Mouse (Mus musculus) cortical plate, adult 2 months (tissue): ENCODE results near the gene Itga8.

Experiments used
- CTCF ChIP-seq: fragments of 200-500 bp; IDR thresholded peaks from 2 replicates; pipeline ENCODE4 v1.5.1; 2011; ENCODE audit warnings: mild to moderate bottlenecking, control low read depth, low read length; ENCODE audit not compliant: insufficient read depth; ENCODE audit errors: extremely low read depth
- POLR2A ChIP-seq: fragments of 200-500 bp; IDR thresholded peaks from 2 replicates; pipeline ENCODE4 v1.6.1; 2011; ENCODE audit warnings: mild to moderate bottlenecking, low read length, control low read depth; ENCODE audit not compliant: insufficient read depth; ENCODE audit errors: extremely low read depth

- no peak for TF ChIP-seq POLR2A
- no peak for TF ChIP-seq CTCF
Observed at GRCm38 (mm10) chr2:12170221-12170620, 131.5 kb downstream of the Itga8 start.
